Mouse (Mus musculus) heart, embryonic 15.5 days (tissue): ENCODE measurements around the gene 4932438A13Rik. TPM values are rescaled to one million over a fixed set of nuclear protein-coding genes. Genes with fewer than 3 reads are reported as not detected.

Experiments used
- polyA plus RNA-seq: library from polyadenylated mRNA; unstranded; fragments of >200 nt; fragmentation: Nextera tagmentation; extraction: Ambion mirVana; gene quantifications from 2 replicates; pipeline ENCODE4 v1.2.1, GENCODE M21; 2015

4932438A13Rik gene
- polyA plus RNA-seq, 1 experiment from 2014 or later: 27.7 TPM

Other genes with a start within 250 kb of the 4932438A13Rik start
- 9.4 and 9.7 TPM in 2 replicates for gene Bbs7, start 249.6 kb upstream of the 4932438A13Rik start, polyA plus RNA-seq
- gene Trpc3, start 172.9 kb upstream of the 4932438A13Rik start, polyA plus RNA-seq: 3.4 and 5.4 TPM in 2 replicates
- gene Adad1, start 200.4 kb downstream of the 4932438A13Rik start, polyA plus RNA-seq: 0.16 and 0.23 TPM in 2 replicates